Mouse (Mus musculus) ES-Bruce4 (cell line): ENCODE results near the gene Marveld3.

Experiments
- CTCF ChIP-seq: IDR thresholded peaks from one replicate; pipeline ENCODE4 v1.8.1; 2011; ENCODE audit warnings: low read depth, low read length
- EP300 ChIP-seq: IDR thresholded peaks from 2 replicates; pipeline ENCODE4 v1.6.1; 2011; ENCODE audit warnings: low read depth, low read length; ENCODE audit not compliant: insufficient read depth
- POLR2A ChIP-seq: IDR thresholded peaks from one replicate; pipeline ENCODE4 v1.8.1; 2011; ENCODE audit warnings: low read length; ENCODE audit not compliant: insufficient read depth

GRCm38 (mm10) chr8:109920406-109921390, 41.3 kb downstream of the Marveld3 start:
- TF ChIP-seq EP300 (no peak), POLR2A (no peak), CTCF (no peak)
